ENCODE assay signal across 20 mouse cellular contexts in genomic region chr1:175039567-175039966, GRCm38 (mm10).
DNase-seq lines count a peak whose midpoint lies in the region; ATAC-seq lines count a peak whose summit lies in the region.
"Had no signal": no experiment of that assay in that cellular context is flagged by ENCODE, and none has a peak within 500 bp of the region (broad histone marks: within the 10 kb centered on the region; RNA-seq: fewer than 3 reads in every experiment).

No protein-coding gene starts in this region.

- H3K9ac ChIP-seq in neural tube, embryonic 11.5 days (ENCODE audit: low read length) = no peak overlapping the region
- no peak overlapping the region for H3K9ac ChIP-seq in neural tube, embryonic 15.5 days (replicated peaks)
- H3K9ac ChIP-seq in embryonic facial prominence, embryonic 14.5 days (ENCODE audit: low read depth, low read length) = no peak overlapping the region
- H3K9ac ChIP-seq in forebrain, embryonic 15.5 days (replicated peaks) = no peak overlapping the region
- no peak overlapping the region for H3K9ac ChIP-seq in midbrain, embryonic 14.5 days (replicated peaks; ENCODE audit: low read length)
- H3K9ac ChIP-seq: heart, embryonic 15.5 days; hindbrain, embryonic 15.5 days; liver, embryonic 12.5 days; neural tube, embryonic 13.5 days had no signal

- no peaks in the 10 kb centered on the region for H3K4me1 ChIP-seq in neural tube, embryonic 11.5 days (ENCODE audit: control insufficient read depth, insufficient read depth, low read length)
- no peaks in the 10 kb centered on the region for H3K4me1 ChIP-seq in neural tube, embryonic 15.5 days
- H3K4me1 ChIP-seq in embryonic facial prominence, embryonic 14.5 days (ENCODE audit: control insufficient read depth, insufficient read depth, low read length) = no peaks in the 10 kb centered on the region; the same call in 1 of the 2 replicates
- H3K4me1 ChIP-seq in forebrain, embryonic 15.5 days = no peaks in the 10 kb centered on the region
- no peaks in the 10 kb centered on the region for H3K4me1 ChIP-seq in midbrain, embryonic 14.5 days (ENCODE audit: control insufficient read depth, insufficient read depth, low read length)
- H3K4me1 ChIP-seq: heart, embryonic 15.5 days; liver, embryonic 12.5 days; megakaryocyte, embryonic 14.5 days; neural tube, embryonic 13.5 days had no signal

- H3K9me3 ChIP-seq in neural tube, embryonic 11.5 days (ENCODE audit: control insufficient read depth, low read length) = no peaks in the 10 kb centered on the region
- no peaks in the 10 kb centered on the region for H3K9me3 ChIP-seq in neural tube, embryonic 15.5 days (replicated peaks)
- no peaks in the 10 kb centered on the region for H3K9me3 ChIP-seq in embryonic facial prominence, embryonic 14.5 days (ENCODE audit: control insufficient read depth, low read length)
- H3K9me3 ChIP-seq in forebrain, embryonic 15.5 days = no peaks in the 10 kb centered on the region
- H3K9me3 ChIP-seq in midbrain, embryonic 14.5 days (ENCODE audit: control insufficient read depth, low read length) = no peaks in the 10 kb centered on the region
- H3K9me3 ChIP-seq: heart, embryonic 15.5 days; hindbrain, embryonic 15.5 days; limb, embryonic 10.5 days; liver, embryonic 12.5 days; megakaryocyte, embryonic 14.5 days; neural tube, embryonic 13.5 days had no signal

- H3K36me3 ChIP-seq in neural tube, embryonic 11.5 days (ENCODE audit: control insufficient read depth, insufficient read depth, low read length) = no peaks in the 10 kb centered on the region
- no peaks in the 10 kb centered on the region for H3K36me3 ChIP-seq in neural tube, embryonic 15.5 days
- no peaks in the 10 kb centered on the region for H3K36me3 ChIP-seq in embryonic facial prominence, embryonic 14.5 days (ENCODE audit: control insufficient read depth, insufficient read depth, low read length)
- no peaks in the 10 kb centered on the region for H3K36me3 ChIP-seq in forebrain, embryonic 15.5 days
- H3K36me3 ChIP-seq in midbrain, embryonic 14.5 days (ENCODE audit: control insufficient read depth, insufficient read depth, low read length) = no peaks in the 10 kb centered on the region
- H3K36me3 ChIP-seq: heart, embryonic 15.5 days; hindbrain, embryonic 15.5 days; limb, embryonic 10.5 days; liver, embryonic 12.5 days; neural tube, embryonic 13.5 days had no signal

- H3K27ac ChIP-seq in neural tube, embryonic 11.5 days (ENCODE audit: low read depth, low read length) = no peak overlapping the region
- H3K27ac ChIP-seq in neural tube, embryonic 15.5 days (replicated peaks) = no peak overlapping the region
- peak overlapping the region; percentile 33; the same call in 1 of the 2 replicates for H3K27ac ChIP-seq in embryonic facial prominence, embryonic 14.5 days (replicated peaks; ENCODE audit: low read depth, low read length)
- no peak overlapping the region for H3K27ac ChIP-seq in forebrain, embryonic 15.5 days (replicated peaks)
- H3K27ac ChIP-seq in midbrain, embryonic 14.5 days (replicated peaks; ENCODE audit: low read depth, low read length) = no peak overlapping the region
- H3K27ac ChIP-seq: heart, embryonic 15.5 days; hindbrain, embryonic 15.5 days; limb, embryonic 10.5 days; liver, embryonic 12.5 days; neural tube, embryonic 13.5 days had no signal

- intact Hi-C loops in left cerebral cortex, postnatal 25 days (cut with DNase I) = loop anchor here (5.0 kb wide), 3 partner anchors 548 to 883 kb away; partner anchors contain the start of gene Gm38100

- no peaks in the 10 kb centered on the region for H3K27me3 ChIP-seq in neural tube, embryonic 11.5 days (ENCODE audit: control insufficient read depth, insufficient read depth, low read length)
- H3K27me3 ChIP-seq in neural tube, embryonic 15.5 days (replicated peaks) = no peaks in the 10 kb centered on the region
- no peaks in the 10 kb centered on the region for H3K27me3 ChIP-seq in embryonic facial prominence, embryonic 14.5 days (replicated peaks; ENCODE audit: control insufficient read depth, insufficient read depth, low read length)
- no peaks in the 10 kb centered on the region for H3K27me3 ChIP-seq in forebrain, embryonic 15.5 days
- H3K27me3 ChIP-seq in midbrain, embryonic 14.5 days (ENCODE audit: control insufficient read depth, insufficient read depth, low read length) = no peaks in the 10 kb centered on the region
- H3K27me3 ChIP-seq: heart, embryonic 15.5 days; hindbrain, embryonic 15.5 days; liver, embryonic 12.5 days; megakaryocyte, embryonic 14.5 days; neural tube, embryonic 13.5 days had no signal

- no peak overlapping the region for H3K4me3 ChIP-seq in neural tube, embryonic 11.5 days (ENCODE audit: low read depth, low read length)
- no peak overlapping the region for H3K4me3 ChIP-seq in neural tube, embryonic 15.5 days (replicated peaks)
- H3K4me3 ChIP-seq in embryonic facial prominence, embryonic 14.5 days (ENCODE audit: low read depth, low read length) = no peak overlapping the region
- no peak overlapping the region for H3K4me3 ChIP-seq in forebrain, embryonic 15.5 days
- H3K4me3 ChIP-seq in midbrain, embryonic 14.5 days (replicated peaks; ENCODE audit: low read depth, low read length) = no peak overlapping the region
- H3K4me3 ChIP-seq: heart, embryonic 15.5 days; hindbrain, embryonic 15.5 days; limb, embryonic 10.5 days; liver, embryonic 12.5 days; megakaryocyte, embryonic 14.5 days; neural tube, embryonic 13.5 days had no signal

- 31% methylated on average over 6 of the region's 6 CpGs for WGBS in neural tube, embryonic 11.5 days
- WGBS in neural tube, embryonic 15.5 days = 26% methylated on average over 6 of the region's 6 CpGs
- WGBS in embryonic facial prominence, embryonic 14.5 days = 37% methylated on average over 6 of the region's 6 CpGs
- 12% methylated on average over 6 of the region's 6 CpGs for WGBS in forebrain, embryonic 15.5 days
- 8% methylated on average over 6 of the region's 6 CpGs for WGBS in midbrain, embryonic 14.5 days

- peak; percentile 46; the same call in 1 of the 2 replicates for ATAC-seq in neural tube, embryonic 11.5 days (ENCODE audit: insufficient read depth, low FRiP score, low TSS enrichment)
- ATAC-seq in neural tube, embryonic 15.5 days (ENCODE audit: low FRiP score) = no peak
- no peak for ATAC-seq in embryonic facial prominence, embryonic 14.5 days (ENCODE audit: low read depth)
- ATAC-seq in forebrain, embryonic 15.5 days (replicated peaks) = 0 out of 2 replicates have a peak, but pooled peaks have one; percentile 19
- ATAC-seq in midbrain, embryonic 14.5 days (ENCODE audit: low FRiP score, low TSS enrichment) = no peak
- ATAC-seq: CD4-positive, CD25-positive, alpha-beta regulatory T cell, adult 4 months; liver, embryonic 12.5 days; lung, postnatal 0 days had no signal

- no peak overlapping the region for H3K4me2 ChIP-seq in neural tube, embryonic 11.5 days (ENCODE audit: low read depth)
- H3K4me2 ChIP-seq in neural tube, embryonic 15.5 days = no peak overlapping the region
- H3K4me2 ChIP-seq in embryonic facial prominence, embryonic 14.5 days (ENCODE audit: low read depth, low read length) = no peak overlapping the region
- H3K4me2 ChIP-seq in forebrain, embryonic 15.5 days (replicated peaks) = no peak overlapping the region
- H3K4me2 ChIP-seq in midbrain, embryonic 14.5 days (ENCODE audit: low read length) = no peak overlapping the region
- H3K4me2 ChIP-seq: heart, embryonic 15.5 days; hindbrain, embryonic 15.5 days; liver, embryonic 12.5 days; neural tube, embryonic 13.5 days had no signal

- DNase-seq in neural tube, embryonic 11.5 days (ENCODE audit: low spot score) = peak; percentile 28
- DNase-seq in embryonic facial prominence, embryonic 14.5 days (ENCODE audit: low spot score) = peak; percentile 3
- peak; percentile 12 for DNase-seq in midbrain, embryonic 14.5 days
- no peak for DNase-seq in left cerebral cortex, postnatal 25 days (ENCODE audit: low spot score in 2 of 2)
- no peak for DNase-seq in right cerebral cortex, postnatal 36 days (ENCODE audit: low spot score in 2 of 2)
- DNase-seq in spleen, postnatal 14 days (ENCODE audit: low spot score in 2 of 2) = no peak
- DNase-seq: cerebellum, adult 11-12 months; kidney, adult 18-20 months; kidney, postnatal 25 days; thymus, postnatal 4 days had no signal

Comparison
In these comparisons a context has a peak if more than half of its experiments do, and no peak if none do; other contexts are left out.
1. ATAC-seq: peak in neural tube, embryonic 11.5 days (single experiment) and forebrain, embryonic 15.5 days (single experiment); none in neural tube, embryonic 15.5 days (single experiment), embryonic facial prominence, embryonic 14.5 days (single experiment) and midbrain, embryonic 14.5 days (single experiment).
2. DNase-seq: peak in neural tube, embryonic 11.5 days (single experiment), embryonic facial prominence, embryonic 14.5 days (single experiment) and midbrain, embryonic 14.5 days (single experiment); none in left cerebral cortex, postnatal 25 days (0 of 2), right cerebral cortex, postnatal 36 days (0 of 2) and spleen, postnatal 14 days (0 of 2).